Mouse (Mus musculus) intestine, postnatal 0 days (tissue): Measurements from ENCODE around the gene Pif1. TPM values are rescaled to one million over a fixed set of nuclear protein-coding genes. Genes with fewer than 3 reads are reported as not detected.

ENCODE experiments used
- ATAC-seq: fragments of 200-750 bp; cut with Nextera tagmentation; 2 replicates; pipeline ENCODE4 v1.8.0; 2017; ENCODE audit warnings: mild to moderate bottlenecking, moderate TSS enrichment, moderate library complexity
- H3K27ac ChIP-seq: fragments of 300-500 bp; sonication (generic); 2 replicates; pipeline ENCODE4 v1.5.1; 2014; ENCODE audit warnings: mild to moderate bottlenecking, low read depth, low read length, moderate library complexity
- H3K27me3 ChIP-seq: fragments of 300-500 bp; sonication (generic); replicated peaks from 2 replicates; pipeline ENCODE4 v1.6.1; 2014; ENCODE audit warnings: low read length, mixed read lengths; ENCODE audit not compliant: control insufficient read depth, insufficient read depth
- H3K36me3 ChIP-seq: fragments of 300-500 bp; sonication (generic); 2 replicates; pipeline ENCODE4 v1.6.1; 2014; ENCODE audit warnings: mild to moderate bottlenecking, moderate library complexity; ENCODE audit not compliant: control insufficient read depth, insufficient read depth
- H3K4me1 ChIP-seq: fragments of 300-500 bp; sonication (generic); replicated peaks from 2 replicates; pipeline ENCODE4 v1.6.1; 2014; ENCODE audit warnings: antibody characterized with exemption, low read length, mixed read lengths; ENCODE audit not compliant: control insufficient read depth, insufficient read depth
- H3K4me2 ChIP-seq: fragments of 300-500 bp; sonication (generic); replicated peaks from 2 replicates; pipeline ENCODE4 v1.6.1; 2014; ENCODE audit warnings: low read depth, mild to moderate bottlenecking, moderate library complexity
- H3K4me3 ChIP-seq: fragments of 300-500 bp; sonication (generic); 2 replicates; pipeline ENCODE4 v1.5.1; 2014; ENCODE audit warnings: low read depth, low read length
- H3K9ac ChIP-seq: fragments of 300-500 bp; sonication (generic); 2 replicates; pipeline ENCODE4 v1.6.1; 2014; ENCODE audit warnings: mild to moderate bottlenecking, low read depth, low read length
- H3K9me3 ChIP-seq: fragments of 300-500 bp; sonication (generic); 2 replicates; pipeline ENCODE4 v1.6.1; 2016; ENCODE audit warnings: mixed run types; ENCODE audit not compliant: control insufficient read depth
- CTCF ChIP-seq: sonication (generic); IDR thresholded peaks from 2 replicates; pipeline ENCODE4 v1.5.1; 2016; ENCODE audit warnings: low read depth, mild to moderate bottlenecking, control low read depth, antibody characterized with exemption, moderate library complexity
- WGBS: fragments of 180-500 bp; shearing (Covaris S2); extraction: QIAGEN DNeasy Blood & Tissue Kit; methylation state at CpG from one replicate; pipeline ENCODE4 v1.1.7; 2014; 5-methylcytosine and 5-hydroxymethylcytosine counted together
- polyA plus RNA-seq: library from polyadenylated mRNA; unstranded; fragments of >200 nt; fragmentation: Nextera tagmentation; extraction: Ambion mirVana; gene quantifications from 2 replicates; pipeline ENCODE4 v1.2.1, GENCODE M21; 2015

Gene Pif1
- polyA plus RNA-seq, 1 experiment from 2014 or later = 1.2 TPM

- peak; percentile 37 for ATAC-seq
- no peaks in the 10 kb centered on the region for H3K27me3 ChIP-seq
- peaks cover 8% of the 10 kb centered on the region for H3K4me1 ChIP-seq
- H3K9me3 ChIP-seq = no peaks in the 10 kb centered on the region
- no peak overlapping the region for H3K4me3 ChIP-seq
- H3K4me2 ChIP-seq = no peak overlapping the region
- 54% methylated on average over 5 of the region's 5 CpGs for WGBS
- no peak overlapping the region for H3K9ac ChIP-seq
- TF ChIP-seq CTCF = no peak
- H3K27ac ChIP-seq = peak overlapping the region; percentile 9; the same call in 1 of the 2 replicates
- peaks cover 15% of the 10 kb centered on the region; the same call in 1 of the 2 replicates for H3K36me3 ChIP-seq
These were observed 23.9 kb upstream of the Pif1 start for GRCm38 (mm10) chr9:65563073-65563472.

GRCm38 (mm10) chr9:65564698-65565097 lies 22.3 kb upstream of the Pif1 start:
- peak; percentile 68 for ATAC-seq
- peak overlapping the region; percentile 35; the same call in 1 of the 2 replicates for H3K27ac ChIP-seq
- H3K4me2 ChIP-seq = no peak overlapping the region
- no peak overlapping the region for H3K4me3 ChIP-seq
- no peaks in the 10 kb centered on the region for H3K27me3 ChIP-seq
- 50% methylated on average over 2 of the region's 2 CpGs for WGBS
- peaks cover 8% of the 10 kb centered on the region for H3K4me1 ChIP-seq
- no peak overlapping the region for H3K9ac ChIP-seq
- TF ChIP-seq CTCF = no peak
- no peaks in the 10 kb centered on the region for H3K9me3 ChIP-seq
- peaks cover 3% of the 10 kb centered on the region; the same call in 1 of the 2 replicates for H3K36me3 ChIP-seq

- Histone ChIP-seq H3K9me3 (no peaks in the 10 kb centered on the region), H3K27ac (no peak overlapping the region; the same call in 1 of the 2 replicates), H3K4me3 (no peak overlapping the region), H3K36me3 (peaks cover 16% of the 10 kb centered on the region; the same call in 1 of the 2 replicates), H3K4me1 (no peaks in the 10 kb centered on the region), H3K9ac (no peak overlapping the region), H3K4me2 (no peak overlapping the region), H3K27me3 (no peaks in the 10 kb centered on the region)
- ATAC-seq = no peak
- 81% methylated on average over 6 of the region's 6 CpGs for WGBS
- TF ChIP-seq CTCF = no peak
These were observed 18.2 kb upstream of the Pif1 start for GRCm38 (mm10) chr9:65568787-65569186.

- no peak overlapping the region for H3K4me2 ChIP-seq
These were observed 17.4 kb upstream of the Pif1 start for GRCm38 (mm10) chr9:65569491-65569971.

GRCm38 (mm10) chr9:65572837-65573236 lies 14.1 kb upstream of the Pif1 start:
- H3K4me3 ChIP-seq = no peak overlapping the region
- WGBS = 89% methylated on average over 6 of the region's 6 CpGs
- ATAC-seq = no peak
- no peaks in the 10 kb centered on the region for H3K27me3 ChIP-seq
- TF ChIP-seq CTCF = no peak
- no peak overlapping the region for H3K27ac ChIP-seq
- peaks cover 13% of the 10 kb centered on the region; the same call in 1 of the 2 replicates for H3K36me3 ChIP-seq
- peaks cover 12% of the 10 kb centered on the region; the same call in 1 of the 2 replicates for H3K4me1 ChIP-seq
- H3K4me2 ChIP-seq = no peak overlapping the region
- H3K9me3 ChIP-seq = no peaks in the 10 kb centered on the region
- no peak overlapping the region for H3K9ac ChIP-seq

More at GRCm38 (mm10) chr9:65569491-65569971, 17.4 kb upstream of the Pif1 start:
- Histone ChIP-seq H3K9me3 (no peaks in the 10 kb centered on the region), H3K4me3 (no peak overlapping the region), H3K9ac (no peak overlapping the region), H3K36me3 (peaks cover 16% of the 10 kb centered on the region; the same call in 1 of the 2 replicates), H3K27ac (no peak overlapping the region), H3K27me3 (no peaks in the 10 kb centered on the region), H3K4me1 (no peaks in the 10 kb centered on the region)
- 61% methylated on average over 6 of the region's 6 CpGs for WGBS
- no peak for ATAC-seq
- TF ChIP-seq CTCF = no peak

- no peak for ATAC-seq
- Histone ChIP-seq H3K4me2 (no peak overlapping the region), H3K9me3 (no peaks in the 10 kb centered on the region), H3K27me3 (no peaks in the 10 kb centered on the region), H3K4me1 (peaks cover 15% of the 10 kb centered on the region), H3K9ac (no peak overlapping the region), H3K4me3 (no peak overlapping the region), H3K36me3 (peaks cover 13% of the 10 kb centered on the region; the same call in 1 of the 2 replicates), H3K27ac (no peak overlapping the region)
- WGBS = 72% methylated on average over 11 of the region's 11 CpGs
- no peak for TF ChIP-seq CTCF
These were observed 12.2 kb upstream of the Pif1 start for GRCm38 (mm10) chr9:65574513-65575392.
